Mouse (Mus musculus) limb, embryonic 12.5 days (tissue): ENCODE measurements at regions not wholly inside any gene's neighbourhood (a gene's known extent, or its start where the extent isn't known, plus 50 kb on each side); places are given as distances from the start of the nearest gene placed in this dataset.

Experiments
- ATAC-seq: fragments of 200-750 bp; cut with Nextera tagmentation; 2 replicates; pipeline ENCODE4 v1.8.0; 2017; ENCODE audit warnings: low read depth, moderate TSS enrichment; ENCODE audit not compliant: insufficient number of reproducible peaks, insufficient read depth, low FRiP score, low TSS enrichment
- H3K27ac ChIP-seq: fragments of 300-500 bp; sonication (generic); 2 replicates; pipeline ENCODE4 v1.5.1; 2016; ENCODE audit warnings: mild to moderate bottlenecking, moderate library complexity
- H3K27me3 ChIP-seq: fragments of 300-500 bp; sonication (generic); 2 replicates; pipeline ENCODE4 v1.6.1; 2016; ENCODE audit warnings: mild to moderate bottlenecking, moderate library complexity
- H3K36me3 ChIP-seq: fragments of 300-500 bp; sonication (generic); 2 replicates; pipeline ENCODE4 v1.6.1; 2016; ENCODE audit warnings: mild to moderate bottlenecking, moderate library complexity
- H3K4me1 ChIP-seq: fragments of 300-500 bp; sonication (generic); replicated peaks from 2 replicates; pipeline ENCODE4 v1.6.1; 2016
- H3K4me2 ChIP-seq: fragments of 300-500 bp; sonication (generic); 2 replicates; pipeline ENCODE4 v1.6.1; 2016; ENCODE audit warnings: mild to moderate bottlenecking, moderate library complexity
- H3K4me3 ChIP-seq: fragments of 300-500 bp; sonication (generic); replicated peaks from 2 replicates; pipeline ENCODE4 v1.5.1; 2016; ENCODE audit warnings: mild to moderate bottlenecking
- H3K9ac ChIP-seq: fragments of 300-500 bp; sonication (generic); replicated peaks from 2 replicates; pipeline ENCODE4 v1.6.1; 2016; ENCODE audit warnings: mild to moderate bottlenecking, moderate library complexity
- H3K9me3 ChIP-seq: fragments of 300-500 bp; sonication (generic); 2 replicates; pipeline ENCODE4 v1.6.1; 2016; ENCODE audit warnings: mild to moderate bottlenecking, moderate library complexity
- WGBS: fragments of 180-500 bp; shearing (Covaris S2); methylation state at CpG from one replicate; pipeline ENCODE4 v1.1.7; 2016; 5-methylcytosine and 5-hydroxymethylcytosine counted together

DNA sequence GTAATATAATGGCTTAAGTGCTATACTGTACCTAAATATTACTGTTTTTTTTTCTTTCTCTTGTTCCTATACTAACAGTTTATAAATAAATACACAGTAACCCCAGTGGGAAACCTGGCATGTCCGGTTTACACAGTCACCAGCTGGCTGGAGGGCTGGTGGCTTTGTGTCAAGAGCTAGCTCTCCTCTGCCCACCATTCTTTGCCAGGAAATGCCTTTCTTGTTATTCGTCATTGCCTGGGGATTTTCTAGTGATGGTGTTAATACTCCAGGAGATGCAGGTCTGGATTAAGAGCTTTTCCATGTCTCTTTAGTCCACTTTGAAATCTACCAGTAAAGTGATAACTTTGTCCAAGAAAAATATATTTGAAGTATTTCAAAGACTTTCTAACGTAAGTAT lies 584.2 kb downstream of the Ptprc start:
- WGBS = 43% methylated on average over 3 of the region's 3 CpGs
- H3K27me3 ChIP-seq = no peaks in the 10 kb centered on the region
- no peak for ATAC-seq
- H3K27ac ChIP-seq = no peak overlapping the region
- H3K36me3 ChIP-seq = no peaks in the 10 kb centered on the region
- H3K4me2 ChIP-seq = no peak overlapping the region
- peaks cover 7% of the 10 kb centered on the region for H3K4me1 ChIP-seq
- H3K9ac ChIP-seq = no peak overlapping the region
- H3K4me3 ChIP-seq = no peak overlapping the region
- no peaks in the 10 kb centered on the region for H3K9me3 ChIP-seq

- Histone ChIP-seq H3K36me3 (no peaks in the 10 kb centered on the region), H3K9me3 (no peaks in the 10 kb centered on the region), H3K27ac (no peak overlapping the region), H3K4me3 (no peak overlapping the region), H3K4me1 (peaks cover 7% of the 10 kb centered on the region), H3K9ac (no peak overlapping the region), H3K4me2 (no peak overlapping the region), H3K27me3 (no peaks in the 10 kb centered on the region)
- ATAC-seq = no peak
- WGBS = 88% methylated on average over 6 of the region's 6 CpGs
Observed at GRCm38 (mm10) chr1:137588304-137589300, 586.9 kb downstream of the Ptprc start.

- 87% methylated on average over 12 of the region's 12 CpGs for WGBS
- no peak overlapping the region for H3K4me2 ChIP-seq
- no peak overlapping the region for H3K4me3 ChIP-seq
- no peaks in the 10 kb centered on the region for H3K27me3 ChIP-seq
- H3K27ac ChIP-seq = no peak overlapping the region
- no peak overlapping the region for H3K9ac ChIP-seq
- H3K36me3 ChIP-seq = no peaks in the 10 kb centered on the region
- peaks cover 7% of the 10 kb centered on the region for H3K4me1 ChIP-seq
- no peak for ATAC-seq
- H3K9me3 ChIP-seq = no peaks in the 10 kb centered on the region
Observed at GRCm38 (mm10) chr1:137587481-137588228, 587.9 kb downstream of the Ptprc start.

DNA sequence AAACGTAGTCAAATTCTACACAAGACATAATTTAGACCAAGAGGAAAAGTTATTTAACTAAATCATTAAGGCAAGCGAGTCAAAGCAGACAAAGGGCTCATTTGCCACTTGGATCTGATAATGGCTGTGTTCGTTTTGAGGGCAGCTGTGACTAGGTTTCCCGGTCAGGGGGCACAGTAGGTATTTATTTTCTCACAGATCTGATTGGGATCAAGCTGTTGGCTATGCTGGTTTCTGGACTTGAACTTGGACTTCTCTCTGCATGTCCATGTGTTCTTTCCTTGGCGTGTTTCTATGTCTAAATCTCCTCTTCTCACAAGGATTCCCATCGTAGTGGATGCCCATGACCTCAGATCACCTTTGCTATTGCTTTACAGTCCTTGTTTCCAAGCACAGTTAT lies 590.8 kb downstream of the Ptprc start:
- no peaks in the 10 kb centered on the region for H3K4me1 ChIP-seq
- H3K27ac ChIP-seq = no peak overlapping the region
- no peak overlapping the region for H3K4me2 ChIP-seq
- H3K9ac ChIP-seq = no peak overlapping the region
- WGBS = 74% methylated on average over 6 of the region's 6 CpGs
- no peak for ATAC-seq
- H3K36me3 ChIP-seq = no peaks in the 10 kb centered on the region
- no peaks in the 10 kb centered on the region for H3K9me3 ChIP-seq
- no peak overlapping the region for H3K4me3 ChIP-seq
- no peaks in the 10 kb centered on the region for H3K27me3 ChIP-seq

GRCm38 (mm10) chr1:137584104-137584675 lies 591.3 kb downstream of the Ptprc start:
- Histone ChIP-seq H3K4me3 (no peak overlapping the region), H3K36me3 (no peaks in the 10 kb centered on the region), H3K27ac (no peak overlapping the region), H3K4me2 (no peak overlapping the region), H3K4me1 (no peaks in the 10 kb centered on the region), H3K27me3 (no peaks in the 10 kb centered on the region), H3K9ac (no peak overlapping the region), H3K9me3 (no peaks in the 10 kb centered on the region)
- ATAC-seq = no peak
- 87% methylated on average over 13 of the region's 13 CpGs for WGBS

GRCm38 (mm10) chr1:137577639-137578038 lies 597.9 kb downstream of the Ptprc start:
- Histone ChIP-seq H3K4me3 (no peak overlapping the region), H3K36me3 (no peaks in the 10 kb centered on the region), H3K9me3 (no peaks in the 10 kb centered on the region), H3K9ac (no peak overlapping the region), H3K27ac (no peak overlapping the region), H3K27me3 (no peaks in the 10 kb centered on the region), H3K4me1 (no peaks in the 10 kb centered on the region), H3K4me2 (no peak overlapping the region)
- WGBS = 72% methylated on average over 1 of the region's 1 CpGs
- no peak for ATAC-seq

DNA sequence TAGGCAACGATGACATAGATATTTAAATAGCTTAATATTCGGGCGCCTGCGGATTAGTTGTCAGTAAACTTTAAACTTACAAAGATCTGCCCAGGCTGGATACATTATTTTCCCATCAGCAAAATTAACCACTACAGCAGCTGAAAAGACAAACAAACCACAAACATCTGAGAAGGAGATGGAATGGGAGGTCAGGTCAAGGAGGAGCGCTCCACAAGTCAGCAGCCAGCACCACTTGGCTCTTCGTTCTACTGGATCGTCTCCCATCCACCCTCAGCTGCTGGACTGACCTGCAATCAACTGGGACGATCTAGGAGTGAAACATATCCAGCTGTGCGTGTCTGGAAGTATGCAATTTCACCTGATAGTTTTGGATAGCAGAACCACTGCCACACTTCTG lies 599.3 kb downstream of the Ptprc start:
- no peak overlapping the region for H3K9ac ChIP-seq
- no peak for ATAC-seq
- H3K27ac ChIP-seq = no peak overlapping the region
- no peak overlapping the region for H3K4me2 ChIP-seq
- 85% methylated on average over 9 of the region's 9 CpGs for WGBS
- no peak overlapping the region for H3K4me3 ChIP-seq
- H3K9me3 ChIP-seq = no peaks in the 10 kb centered on the region
- no peaks in the 10 kb centered on the region for H3K36me3 ChIP-seq
- peaks cover 8% of the 10 kb centered on the region; the same call in 1 of the 2 replicates for H3K4me1 ChIP-seq
- no peaks in the 10 kb centered on the region for H3K27me3 ChIP-seq

GRCm38 (mm10) chr1:137575380-137575779 lies 600.1 kb downstream of the Ptprc start:
- no peaks in the 10 kb centered on the region for H3K27me3 ChIP-seq
- H3K9me3 ChIP-seq = no peaks in the 10 kb centered on the region
- no peak overlapping the region for H3K27ac ChIP-seq
- no peaks in the 10 kb centered on the region for H3K36me3 ChIP-seq
- H3K4me1 ChIP-seq = peaks cover 8% of the 10 kb centered on the region; the same call in 1 of the 2 replicates
- no peak overlapping the region for H3K4me3 ChIP-seq
- no peak overlapping the region for H3K4me2 ChIP-seq
- H3K9ac ChIP-seq = no peak overlapping the region
- ATAC-seq = no peak

GRCm38 (mm10) chr1:137571905-137572865 lies 603.3 kb downstream of the Ptprc start:
- H3K27me3 ChIP-seq = no peaks in the 10 kb centered on the region
- no peak overlapping the region for H3K9ac ChIP-seq
- peaks cover 15% of the 10 kb centered on the region; the same call in 1 of the 2 replicates for H3K4me1 ChIP-seq
- no peak for ATAC-seq
- no peak overlapping the region for H3K27ac ChIP-seq
- WGBS = 44% methylated on average over 6 of the region's 6 CpGs
- no peaks in the 10 kb centered on the region for H3K36me3 ChIP-seq
- H3K9me3 ChIP-seq = no peaks in the 10 kb centered on the region
- H3K4me3 ChIP-seq = no peak overlapping the region
- no peak overlapping the region for H3K4me2 ChIP-seq

DNA sequence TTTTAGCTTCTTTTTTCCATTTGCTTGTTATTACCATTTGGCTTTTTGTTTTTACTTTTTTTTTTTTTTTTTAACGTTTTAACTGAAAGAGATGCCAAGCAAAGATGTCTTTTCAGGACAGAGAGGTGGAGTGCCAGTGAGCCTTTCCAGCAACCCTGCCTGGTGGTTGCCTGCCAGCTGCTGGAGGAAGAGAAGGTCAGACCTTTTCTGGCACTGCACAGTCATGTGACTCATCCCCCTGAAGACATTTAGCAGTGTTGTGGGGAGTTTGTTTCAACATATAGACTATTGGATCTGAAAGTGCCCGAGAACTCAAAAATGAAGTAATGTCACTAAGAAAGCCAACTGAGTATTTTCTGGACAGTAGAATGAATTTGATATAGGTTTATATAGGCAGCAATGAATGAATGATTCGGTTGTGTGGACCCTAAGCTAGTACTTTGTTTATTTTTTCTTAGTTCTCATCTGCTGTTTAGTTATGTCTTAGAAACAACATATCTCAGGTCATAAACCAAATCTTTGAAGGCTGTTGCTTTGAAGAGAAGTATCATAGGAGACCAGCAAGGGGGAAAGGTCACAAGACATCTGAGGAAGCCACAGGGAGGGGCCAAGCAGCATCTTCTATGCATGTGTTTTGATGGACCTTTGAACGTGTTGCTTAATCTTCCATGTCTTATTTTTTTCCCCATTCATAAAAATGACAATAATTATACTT lies 604.2 kb downstream of the Ptprc start:
- Histone ChIP-seq H3K36me3 (no peaks in the 10 kb centered on the region), H3K9me3 (no peaks in the 10 kb centered on the region), H3K4me2 (no peak overlapping the region), H3K27ac (no peak overlapping the region), H3K27me3 (no peaks in the 10 kb centered on the region), H3K4me3 (no peak overlapping the region), H3K4me1 (peaks cover 15% of the 10 kb centered on the region; the same call in 1 of the 2 replicates), H3K9ac (no peak overlapping the region)
- no peak for ATAC-seq
- WGBS = 51% methylated on average over 4 of the region's 4 CpGs
